Mouse (Mus musculus) megakaryocyte, embryonic 14.5 days (primary cell): ENCODE measurements at regions not wholly inside any gene's neighbourhood (a gene's known extent, or its start where the extent isn't known, plus 50 kb on each side); places are given as distances from the start of the nearest gene placed in this dataset.

Source experiments
- FLI1 ChIP-seq: IDR thresholded peaks from 2 replicates; pipeline ENCODE4 v1.6.1; 2012; ENCODE audit warnings: low read length, inconsistent platforms, mixed read lengths
- GATA1 ChIP-seq: IDR thresholded peaks from 3 replicates; pipeline ENCODE4 v1.6.1; 2012; ENCODE audit warnings: mixed read lengths, low read length, inconsistent platforms, borderline replicate concordance

GRCm38 (mm10) chr2:148326414-148326813 is 68.7 kb upstream of the Sstr4 start:
- TF ChIP-seq GATA1 (no peak), FLI1 (no peak)
